8 mouse cellular contexts compared by ENCODE assay signal in genomic region chr15:102997939-102998355, GRCm38 (mm10). TPM values are rescaled to one million over a fixed set of nuclear protein-coding genes. Genes with fewer than 3 reads are reported as not detected.
DNase-seq lines count a peak whose midpoint lies in the region; ATAC-seq and TF ChIP-seq lines count a peak whose summit lies in the region.

Hoxc6 (plus strand) TSS chr15:102998257.

- H3K9me3 ChIP-seq in midbrain, embryonic 11.5 days (ENCODE audit: control insufficient read depth, low read length), result no peaks in the 10 kb centered on the region

- 7% methylated on average over 19 of the region's 19 CpGs for WGBS in liver, adult 2 months
- under 1% methylated on average over 19 of the region's 19 CpGs for WGBS in midbrain, embryonic 11.5 days

- peak within 1 kb of the TSS; percentile 43; the same call in 1 of the 2 replicates for H3K4me2 ChIP-seq in midbrain, embryonic 11.5 days

- intact Hi-C loops in left cerebral cortex, postnatal 4 days (cut with DNase I), result no loop called here

- peak within 1 kb of the TSS; percentile 17; the same call in 1 of the 2 replicates for H3K4me3 ChIP-seq in liver, adult 2 months (ENCODE audit: insufficient read depth, low read depth, low read length)
- H3K4me3 ChIP-seq in midbrain, embryonic 11.5 days (ENCODE audit: low read depth, low read length), result no peak within 1 kb of the TSS; the same call in 1 of the 2 replicates

- H3K4me1 ChIP-seq in liver, adult 2 months (ENCODE audit: control insufficient read depth, insufficient read depth, low read length), result no peaks in the 10 kb centered on the region
- peaks cover 4% of the 10 kb centered on the region; the same call in 1 of the 2 replicates for H3K4me1 ChIP-seq in midbrain, embryonic 11.5 days (ENCODE audit: control insufficient read depth, insufficient read depth, low read length)

- H3K27me3 ChIP-seq in liver, adult 2 months (ENCODE audit: control insufficient read depth, insufficient read depth, low read length), result peaks cover 27% of the 10 kb centered on the region
- H3K27me3 ChIP-seq in midbrain, embryonic 11.5 days (ENCODE audit: control insufficient read depth, insufficient read depth, low read length), result peaks cover 98% of the 10 kb centered on the region

- H3K9ac ChIP-seq in liver, adult 2 months (ENCODE audit: low read depth, low read length), result no peak within 1 kb of the TSS
- no peak within 1 kb of the TSS for H3K9ac ChIP-seq in midbrain, embryonic 11.5 days (ENCODE audit: low read length)

- no peak for TF ChIP-seq POLR2A in liver, adult 2 months (IDR thresholded peaks at IDR 0.05; ENCODE audit: extremely low read depth, insufficient read depth, low read length)

- no peak for DNase-seq in liver, adult 2 months (ENCODE audit: extremely low read depth, low read depth, low spot score)
- DNase-seq in liver, result no peak
- peak; percentile 80 for DNase-seq in embryo, embryonic 11 days
- DNase-seq in kidney, adult 11 months, result peak; percentile 68
- no peak for DNase-seq in midbrain, embryonic 11.5 days (ENCODE audit: low spot score, missing footprints)
- DNase-seq in left cerebral cortex, postnatal 4 days, result no peak
- DNase-seq in thymus, postnatal 4 days, result no peak
- no peak for DNase-seq in spleen, adult 12 weeks (ENCODE audit: low spot score)

- no peak for ATAC-seq in midbrain, embryonic 11.5 days (ENCODE audit: low FRiP score)

- no peak for TF ChIP-seq CTCF in liver, adult 2 months (IDR thresholded peaks at IDR 0.05; ENCODE audit: low read depth, low read length)

- no peaks in the 10 kb centered on the region for H3K36me3 ChIP-seq in liver, adult 2 months (ENCODE audit: control insufficient read depth, insufficient read depth, low read length)
- no peaks in the 10 kb centered on the region for H3K36me3 ChIP-seq in midbrain, embryonic 11.5 days (ENCODE audit: control insufficient read depth, insufficient read depth, low read length)

- no peak within 1 kb of the TSS for H3K27ac ChIP-seq in liver, adult 2 months (replicated peaks; ENCODE audit: insufficient read depth, low read depth, low read length)
- H3K27ac ChIP-seq in midbrain, embryonic 11.5 days (ENCODE audit: low read depth, low read length), result no peak within 1 kb of the TSS

- no peaks in the 10 kb centered on the region for H3K79me2 ChIP-seq in liver, adult 2 months (ENCODE audit: control insufficient read depth, insufficient read depth, low read length)

RNA-seq across cellular contexts. Expression of gene Hoxc6, which starts in this region (rescaled TPM):
- not detected in 2 replicates for total RNA-seq in liver, adult 2 months (2014; rRNA removed)
- not detected in 2 replicates for polyA plus RNA-seq in liver, adult 2 months (2012; rRNA removed)
- polyA plus RNA-seq in midbrain, embryonic 11.5 days (2014; fragmentation: Nextera tagmentation; extraction: Ambion mirVana), result not detected in 2 replicates
- total RNA-seq in left cerebral cortex, postnatal 4 days (2021), result not detected

Comparison
In these comparisons a context has a peak if more than half of its experiments do, and no peak if none do; other contexts are left out.
1. DNase-seq: peak in embryo, embryonic 11 days (single experiment) and kidney, adult 11 months (single experiment); none in liver, adult 2 months (single experiment), liver (single experiment), midbrain, embryonic 11.5 days (single experiment), left cerebral cortex, postnatal 4 days (single experiment), thymus, postnatal 4 days (single experiment) and spleen, adult 12 weeks (single experiment).